Mouse (Mus musculus) left cerebral cortex, adult 18-20 months (tissue): ENCODE data around the gene Psg23. TPM values are rescaled to one million over a fixed set of nuclear protein-coding genes. Genes with fewer than 3 reads are reported as not detected.
"Not testable (repeated sequence)": the region's sequence is repeated elsewhere in the genome, so short reads cannot be mapped to it uniquely, and the experiment has no call there.

Source experiments
- DNase-seq, 2 experiments: peaks; one replicate each; pipeline ENCODE4 v3.0.0; 2021 to 2022; ENCODE audit warnings: low spot score in 2 of 2, mixed read lengths in 1 of 2
- long read RNA-seq, 2 experiments: library from polyadenylated mRNA; stranded (forward); transcript quantifications; one replicate each; pipeline ENCODE4 v2.0.0; 2021
- total RNA-seq, 2 experiments: library from RNA; stranded (reverse); gene quantifications; 2 replicates each; pipeline ENCODE4 v1.2.3; 2021

Psg23 gene
- not detected for total RNA-seq
- long read RNA-seq, experiment 1 = 0 reads
- long read RNA-seq, experiment 2 = 0 reads

GRCm38 (mm10) chr7:18616401-18616800 lies at the start of gene Psg23:
Gene Psg23, minus strand, starts transcription at chr7:18616501.
- not testable (repeated sequence) for DNase-seq

GRCm38 (mm10) chr7:18656625-18657024 lies 40.3 kb upstream of the Psg23 start, which contains the start of gene Psg21:
Gene Psg21, minus strand, starts transcription at chr7:18656725.
- not testable (repeated sequence) for DNase-seq

- not testable (repeated sequence) for DNase-seq
Measured at GRCm38 (mm10) chr7:18626921-18627320, 10.6 kb upstream of the Psg23 start.

- DNase-seq = no peak
Measured at GRCm38 (mm10) chr7:18567205-18567604, 49.1 kb downstream of the Psg23 start, which contains the start of gene Psg27. Gene Psg27, minus strand, starts transcription at chr7:18567305.

GRCm38 (mm10) chr7:18559850-18560249 lies 56.5 kb downstream of the Psg23 start:
- DNase-seq = no peak

Other genes starting within 250 kb of the Psg23 start
- gene Psg28, start 184.5 kb downstream of the Psg23 start, total RNA-seq = not detected
- gene Psg26, start 132.3 kb downstream of the Psg23 start, total RNA-seq = not detected
- gene Psg25, start 84.2 kb downstream of the Psg23 start, total RNA-seq = not detected
- gene Psg27, start 49.2 kb downstream of the Psg23 start, total RNA-seq = not detected
- gene Psg21, start 40.2 kb upstream of the Psg23 start, total RNA-seq = not detected
- gene Psg20, start 69.7 kb upstream of the Psg23 start, total RNA-seq = not detected
- not detected for gene Psg22, start 101.6 kb upstream of the Psg23 start, total RNA-seq
- not detected for gene Psg19, start 182.0 kb upstream of the Psg23 start, total RNA-seq
- not detected for gene Psg17, start 205.1 kb upstream of the Psg23 start, total RNA-seq
- 1 to 10 TPM; 2.3 to 3.0 TPM for gene Mill2, start 223.5 kb upstream of the Psg23 start, total RNA-seq